Mouse (Mus musculus): ENCODE results near the gene Fam227a.
A peak's percentile ranks its signal among the peaks of the same experiment; 100 is the strongest.

DNA sequence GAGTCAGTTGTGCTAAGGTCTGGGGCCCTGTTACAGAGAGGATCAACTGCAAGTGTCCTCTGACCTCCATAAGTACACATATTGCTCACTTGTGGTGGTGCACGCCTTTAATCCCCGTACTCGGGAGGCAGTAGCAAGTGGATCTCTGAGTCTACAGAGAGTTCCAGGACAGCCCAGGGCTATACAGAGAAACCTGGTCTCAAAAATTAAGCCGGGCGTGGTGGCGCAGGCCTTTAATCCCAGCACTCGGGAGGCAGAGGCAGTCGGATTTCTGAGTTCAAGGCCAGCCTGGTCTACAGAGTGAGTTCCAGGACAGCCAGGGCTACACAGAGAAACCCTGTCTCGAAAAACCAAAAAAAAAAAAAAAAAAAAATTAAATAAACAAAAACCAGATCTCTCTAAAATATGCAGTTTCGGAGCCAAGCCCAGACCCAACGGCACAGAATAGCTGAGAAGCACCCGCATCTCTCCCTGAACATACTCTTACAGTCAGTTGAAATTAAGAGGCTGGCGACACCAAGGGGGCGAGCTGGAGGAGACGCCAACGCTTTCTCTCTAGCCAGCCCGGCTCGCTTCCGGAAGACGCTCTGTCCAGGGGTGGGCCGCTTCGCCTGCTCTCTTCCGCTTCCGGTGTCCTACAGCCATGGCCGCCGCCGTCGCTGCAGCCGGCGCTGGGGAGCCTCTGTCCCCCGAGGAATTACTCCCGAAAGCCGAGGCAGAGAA, 11.7 kb upstream of the Fam227a start, which contains the start of gene Tomm22:
- peak in 1 of 2 experiments; percentile 81; a peak in 2 of 4 replicates for TF ChIP-seq POLR2A (IDR thresholded peaks at IDR 0.05; ENCODE audit: control insufficient read depth in 1 of 2, insufficient read depth in 1 of 2, low read depth in 1 of 2, low read length in 2 of 2, poor library complexity in 1 of 2)
- no peak for TF ChIP-seq MEF2A (IDR thresholded peaks at IDR 0.05; ENCODE audit: extremely low read depth, insufficient replicate concordance, low read depth, low read length, poor library complexity, severe bottlenecking)
- peak; percentile 12 to 74 (median 66); a peak in 4 of 6 replicates for TF ChIP-seq CTCF (IDR thresholded peaks at IDR 0.05 in 2 of 3, conservative IDR thresholded peaks at IDR 0.05 in 1 of 3; ENCODE audit: control insufficient read depth in 1 of 3, insufficient read depth in 1 of 3, low read depth in 2 of 3, low read length in 3 of 3, poor library complexity in 1 of 3, severe bottlenecking in 1 of 3)
- no peak for TF ChIP-seq UBTF (IDR thresholded peaks at IDR 0.05; ENCODE audit: borderline replicate concordance, insufficient read depth, low read depth, low read length)
- no peak for TF ChIP-seq ZKSCAN1 (IDR thresholded peaks at IDR 0.05; ENCODE audit: low read depth, low read length)
- no peak for TF ChIP-seq MAX (IDR thresholded peaks at IDR 0.05; ENCODE audit: low read length)
- TF ChIP-seq MAFK (IDR thresholded peaks at IDR 0.05; ENCODE audit: borderline replicate concordance, low read depth, low read length), result no peak; the same call in 1 of the 2 replicates
- peak; percentile 95 for TF ChIP-seq HCFC1 (IDR thresholded peaks at IDR 0.05; ENCODE audit: low read depth, low read length)
- no peak for TF ChIP-seq CHD2 (IDR thresholded peaks at IDR 0.05; ENCODE audit: low read length)
- peak; percentile 85 for TF ChIP-seq KAT2A (conservative IDR thresholded peaks at IDR 0.05; ENCODE audit: low read depth, low read length)
- peak; percentile 65; the same call in 1 of the 2 replicates for TF ChIP-seq MYC (IDR thresholded peaks at IDR 0.05; ENCODE audit: low read depth, low read length)
- no peak for TF ChIP-seq RAD21 (IDR thresholded peaks at IDR 0.05; ENCODE audit: low read depth, low read length)

Measured in MEL (cell line).